Mouse (Mus musculus) liver, adult (tissue): ENCODE results near the gene Zfp512.
A peak's percentile ranks its signal among the peaks of the same experiment; 100 is the strongest.

Source experiments
- GATA4 ChIP-seq: IDR thresholded peaks from 2 replicates; pipeline ENCODE4 v1.6.1; 2014; ENCODE audit warnings: mild to moderate bottlenecking, low read length; ENCODE audit not compliant: insufficient replicate concordance

Zfp512 gene

DNA sequence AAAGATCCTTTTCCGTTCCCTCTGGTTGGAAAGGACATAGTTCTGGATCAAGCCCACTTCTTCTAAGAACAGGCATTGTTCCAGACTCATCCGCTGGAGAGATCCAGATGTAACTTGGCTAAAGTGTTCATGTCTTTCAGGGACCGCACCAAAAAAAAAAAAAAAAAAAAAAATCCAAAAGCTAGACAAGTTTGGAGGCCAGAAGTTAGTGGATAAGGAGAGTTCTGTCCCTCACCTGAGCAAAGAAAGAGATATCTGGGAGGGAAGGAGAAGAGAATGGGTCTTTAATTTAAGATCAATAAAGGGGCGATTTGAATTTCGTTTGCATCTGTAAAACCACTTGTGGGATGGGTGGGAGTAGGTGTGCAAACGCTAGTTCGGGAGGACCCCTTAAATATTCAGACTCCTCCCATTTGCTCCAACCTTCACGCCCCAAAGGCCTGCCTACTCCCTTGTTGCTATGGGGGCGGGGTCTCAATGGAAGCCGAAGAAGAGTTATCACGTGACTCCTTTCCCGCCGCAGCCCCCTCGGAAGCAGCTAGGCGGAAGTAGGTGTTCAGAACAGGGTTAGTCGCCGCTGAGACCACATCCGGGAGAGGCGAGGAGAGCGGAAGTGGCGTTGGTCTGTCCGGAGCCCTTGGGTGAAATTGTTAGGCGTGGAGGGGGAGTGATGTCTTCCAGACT, at the start of gene Zfp512:
Zfp512 (plus strand) TSS at position 554 of the 684 bp plus-strand sequence.
- peak; percentile 7; the same call in 1 of the 2 replicates for TF ChIP-seq GATA4

DNA sequence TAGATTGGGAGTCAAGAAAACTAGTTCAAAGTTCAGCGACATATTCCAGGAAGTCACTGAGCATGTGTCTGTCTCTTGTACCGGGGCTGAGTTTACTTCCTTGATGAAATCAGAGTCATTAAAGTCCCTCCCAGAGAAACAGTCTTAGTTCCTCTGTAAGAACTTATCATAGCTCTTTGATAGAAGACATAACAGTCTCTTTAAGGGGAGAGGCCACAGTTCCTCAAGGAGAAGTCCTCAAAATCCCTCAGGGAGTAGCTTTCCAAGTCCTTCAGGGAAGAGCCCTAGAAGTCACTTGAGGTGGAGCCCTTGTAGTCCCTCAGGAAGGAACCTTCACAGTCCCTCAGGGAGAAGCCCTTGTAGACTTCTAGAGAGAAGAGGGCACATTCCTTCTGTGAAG, 895 bp upstream of the Zfp512 start:
- no peak for TF ChIP-seq GATA4

DNA sequence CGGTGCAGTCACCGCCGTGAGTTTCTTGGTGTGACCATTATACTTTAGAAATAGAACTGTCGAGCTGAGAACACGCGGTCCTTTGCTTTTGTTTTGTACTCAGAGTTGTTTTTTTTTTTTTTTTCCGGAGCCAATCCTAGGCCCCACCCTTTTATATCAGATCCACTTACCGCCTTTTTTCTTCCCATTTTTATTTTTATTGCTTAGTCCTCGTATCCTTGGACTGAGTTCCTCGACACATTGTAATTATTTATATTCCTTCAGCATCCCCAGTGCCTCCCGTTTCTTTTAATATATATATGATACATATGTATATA, 289 bp downstream of the Zfp512 start:
- TF ChIP-seq GATA4: 0 out of 2 replicates have a peak, but pooled peaks have one; percentile 1

DNA sequence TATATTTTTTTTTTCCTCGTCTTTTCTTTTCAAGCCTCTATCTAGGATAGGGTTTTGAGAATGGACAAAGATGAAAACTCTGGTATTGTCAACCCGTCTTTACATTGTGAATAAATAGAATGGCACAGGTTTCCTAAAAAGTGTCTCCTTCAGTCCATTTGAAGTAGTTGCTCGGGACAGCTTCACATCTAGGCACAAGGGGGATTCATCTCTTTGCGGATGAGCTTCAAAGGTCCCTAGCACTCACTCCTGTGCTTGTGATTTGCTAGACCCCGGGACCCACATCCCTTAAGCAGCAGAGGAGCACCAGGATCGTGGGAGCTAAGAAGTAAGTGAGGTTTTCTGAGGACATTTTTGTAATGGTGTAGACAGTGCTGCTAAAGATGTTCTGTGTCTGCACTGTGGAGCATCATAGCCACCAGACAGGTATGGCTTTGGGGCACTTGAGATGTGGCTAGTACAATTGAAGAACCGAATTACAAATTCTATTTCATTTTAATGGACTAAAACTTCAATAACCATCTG, 717 bp downstream of the Zfp512 start:
- TF ChIP-seq GATA4: no peak

DNA sequence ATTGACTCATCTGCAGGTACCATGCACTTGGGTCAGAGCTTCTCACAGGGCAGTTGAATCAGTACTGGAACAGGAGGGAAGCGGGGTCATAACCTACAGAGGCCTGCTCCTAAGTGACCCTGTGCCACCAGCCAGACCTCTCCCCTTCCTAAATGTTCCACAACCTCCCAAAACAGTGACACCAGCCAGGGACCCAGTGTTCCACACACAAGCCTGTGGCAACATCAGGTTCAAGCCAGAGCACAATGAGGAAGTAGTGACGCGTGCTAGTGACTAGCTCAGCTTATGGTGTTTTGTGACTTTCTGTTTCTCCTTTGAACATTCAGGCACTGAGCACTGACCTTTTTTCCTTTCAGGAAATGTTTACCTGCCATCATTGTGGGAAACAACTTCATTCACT, 15.6 kb downstream of the Zfp512 start:
- TF ChIP-seq GATA4: no peak

DNA sequence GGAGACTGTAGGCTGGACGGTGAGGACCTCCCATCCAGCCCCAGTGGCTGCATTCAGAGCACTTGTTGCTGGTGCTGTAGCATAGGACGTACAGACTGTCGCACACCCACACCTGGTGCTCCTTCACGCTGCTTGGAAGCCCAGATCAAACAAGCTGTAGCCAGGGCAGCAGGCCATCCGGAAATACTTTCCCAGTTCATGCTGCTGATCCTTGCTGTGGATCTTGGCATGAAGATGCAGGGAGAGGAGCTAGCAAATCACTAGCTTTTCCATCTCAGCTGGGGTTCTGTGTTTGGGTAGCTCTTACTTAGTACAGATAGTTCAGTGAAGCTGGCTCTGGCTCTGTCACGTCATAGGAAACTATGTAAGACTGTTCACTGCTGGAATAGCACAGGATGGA, 17.5 kb downstream of the Zfp512 start:
- no peak for TF ChIP-seq GATA4

DNA sequence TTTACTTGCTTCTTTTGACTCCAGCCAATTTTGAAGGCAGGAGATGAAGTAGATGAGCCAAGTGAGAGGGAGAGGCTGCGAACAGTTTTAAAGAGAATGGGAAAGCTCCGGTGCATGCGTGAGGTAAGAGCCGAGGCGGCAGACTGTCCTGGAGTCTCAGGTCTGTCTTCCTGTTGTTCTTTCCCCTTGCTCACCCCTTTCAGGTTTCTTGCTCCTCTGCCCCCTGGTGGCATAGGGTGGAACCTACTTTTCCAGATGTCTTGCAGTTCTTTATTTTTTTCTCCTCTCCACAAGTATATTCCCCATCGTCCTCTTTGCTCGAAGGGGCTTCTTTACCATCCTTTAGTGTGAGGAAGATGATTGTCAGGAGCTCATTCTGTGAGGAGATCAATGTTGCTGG, 18.1 kb downstream of the Zfp512 start:
- TF ChIP-seq GATA4: no peak

DNA sequence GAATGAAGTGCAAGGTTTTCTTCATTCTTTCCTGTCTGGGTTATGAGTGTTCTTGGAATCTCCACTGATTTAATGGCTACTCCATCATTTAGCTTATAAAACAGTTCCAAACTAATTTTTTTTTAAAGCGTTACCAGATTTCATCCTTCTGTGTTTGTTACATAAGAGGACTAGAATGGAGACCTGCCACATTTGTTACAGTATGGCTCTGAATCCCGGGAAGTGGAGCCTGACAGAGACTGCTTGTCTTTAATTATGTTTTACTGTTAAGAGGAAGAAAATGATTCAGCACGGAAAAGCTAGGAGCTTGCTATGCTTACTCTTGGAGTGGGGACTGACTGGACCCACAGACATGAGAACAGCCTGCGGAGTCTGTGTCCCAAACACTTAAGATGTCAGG, 28.3 kb downstream of the Zfp512 start:
- TF ChIP-seq GATA4: no peak

DNA sequence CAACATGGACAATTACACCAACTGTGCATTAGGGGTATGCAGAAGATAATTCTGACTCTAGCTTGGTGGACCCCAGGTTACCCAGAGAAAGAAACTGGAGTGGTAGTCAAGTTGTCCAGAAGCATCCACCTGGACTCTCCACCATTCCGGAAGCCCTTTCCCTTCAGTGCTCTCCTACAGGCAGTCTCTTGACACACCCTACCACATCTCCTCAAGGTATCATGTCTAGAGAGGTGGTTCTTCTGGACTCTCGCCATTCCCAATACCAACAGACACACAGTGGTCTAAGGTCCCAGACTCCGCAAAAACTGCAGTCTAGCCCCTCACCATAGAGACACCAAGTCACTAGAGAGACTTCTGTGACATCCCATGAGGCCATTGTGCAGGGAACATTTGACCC, 33.2 kb downstream of the Zfp512 start, which contains the start of gene 4930548H24Rik:
4930548H24Rik (plus strand) TSS at position 301 of the 400 bp plus-strand sequence.
- TF ChIP-seq GATA4: no peak

DNA sequence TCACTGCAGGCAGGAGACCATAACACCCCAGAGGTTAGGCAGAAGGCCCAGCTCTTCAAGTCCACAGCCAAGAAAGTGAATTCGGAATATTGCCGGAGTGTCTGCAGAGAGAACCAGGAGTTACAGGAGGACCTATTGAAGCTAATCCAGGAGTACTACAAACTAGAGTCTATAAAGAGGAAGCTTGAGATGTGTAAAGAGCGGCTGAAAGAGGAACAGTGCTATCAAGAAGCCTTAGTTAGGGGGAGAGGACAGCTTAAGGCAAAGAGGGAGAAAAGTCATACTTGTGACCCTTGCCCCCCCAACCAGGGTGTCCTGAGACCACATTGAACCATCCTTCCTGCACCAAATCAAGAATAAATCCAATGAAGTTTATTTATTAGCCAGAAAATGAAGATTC, 35.7 kb downstream of the Zfp512 start:
- no peak for TF ChIP-seq GATA4

DNA sequence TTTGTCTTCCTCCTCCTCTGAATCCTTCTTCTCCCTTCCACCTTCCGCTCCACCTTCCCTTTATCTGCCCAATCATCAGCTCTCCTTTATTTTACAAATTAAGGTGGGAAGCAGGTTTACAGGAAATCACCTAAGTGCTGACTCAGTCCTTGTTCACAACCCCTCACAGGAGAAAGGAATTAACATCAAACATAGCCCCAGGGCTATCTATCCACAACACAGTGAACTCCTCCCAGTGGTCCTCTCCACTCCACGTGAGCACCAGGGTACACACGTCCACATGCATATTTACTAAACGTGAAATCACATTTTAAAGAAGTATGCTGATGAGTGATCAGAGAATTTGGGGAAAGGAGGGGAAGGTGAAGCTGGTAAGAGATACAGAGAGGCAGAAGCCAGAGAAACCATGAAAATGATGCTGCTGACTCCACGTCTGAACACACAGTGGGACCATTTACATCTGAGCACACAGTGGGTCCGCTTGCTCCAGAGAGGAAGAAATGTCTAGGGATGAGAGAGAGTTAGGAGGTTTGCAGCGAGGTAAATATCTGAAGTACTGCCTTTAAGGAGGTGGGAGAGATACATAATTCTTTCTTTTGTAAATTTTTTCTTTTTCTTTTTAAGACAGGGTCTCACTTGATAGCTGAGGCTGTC, 37.0 kb downstream of the Zfp512 start:
- no peak for TF ChIP-seq GATA4

DNA sequence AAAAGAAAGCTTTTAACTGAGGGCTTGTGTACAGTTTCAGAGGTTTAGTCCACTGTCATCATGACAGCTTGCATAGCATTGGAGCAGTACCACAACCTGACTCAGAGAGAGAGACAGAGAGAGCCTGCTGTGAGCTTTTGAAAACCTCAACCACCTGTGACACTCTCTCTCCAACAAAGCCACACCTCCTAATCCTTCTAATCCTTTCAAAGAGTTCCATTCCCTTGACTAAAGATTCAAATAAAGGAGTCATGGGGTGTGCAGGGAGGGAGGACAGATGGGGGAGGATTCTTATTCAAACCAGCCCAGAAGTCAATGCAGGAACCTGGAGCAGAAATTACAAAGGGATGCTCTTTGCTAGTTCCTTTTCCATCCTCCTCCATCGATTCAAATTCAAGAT, 39.8 kb downstream of the Zfp512 start:
- TF ChIP-seq GATA4: no peak

DNA sequence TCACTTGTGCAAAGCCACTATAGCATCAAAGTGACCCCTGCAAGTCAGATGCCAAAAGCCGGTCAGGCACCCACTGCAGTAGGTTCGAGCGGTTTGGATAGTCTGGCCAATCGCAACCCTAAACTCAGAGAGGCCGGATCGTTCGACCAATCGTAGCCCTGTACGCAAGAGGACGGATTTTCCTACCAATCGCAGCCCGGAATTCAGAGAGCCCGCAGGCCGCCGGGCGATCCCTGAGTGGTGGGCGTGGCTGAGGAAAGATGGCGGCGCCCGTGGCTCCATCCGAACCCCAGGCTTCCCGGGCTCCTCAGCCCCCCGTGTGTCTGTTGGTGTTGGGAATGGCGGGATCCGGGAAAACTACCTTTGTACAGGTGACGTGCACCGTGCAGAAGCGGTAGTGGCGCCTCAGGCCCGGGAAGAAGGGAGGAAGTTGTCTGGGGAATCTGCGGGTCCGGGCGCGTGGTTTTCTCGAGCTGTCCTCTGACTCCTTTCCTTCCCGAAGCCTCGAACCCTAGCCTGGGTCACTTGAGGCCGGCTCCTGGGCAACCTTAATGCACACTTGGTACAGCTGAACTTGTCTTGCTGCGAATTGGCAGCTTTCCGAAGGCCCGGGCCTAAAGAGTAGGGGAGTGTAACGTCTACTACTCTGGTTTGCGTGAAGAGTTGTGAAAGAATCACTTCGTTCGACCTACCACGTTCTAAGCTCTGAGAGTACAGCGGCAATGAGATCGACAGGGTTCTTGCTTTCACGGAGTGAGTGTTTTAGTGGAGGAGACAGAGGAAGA, 42.5 kb downstream of the Zfp512 start, which contains the start of gene Gpn1:
Gpn1 (plus strand) TSS at position 229 of the 785 bp plus-strand sequence.
- no peak for TF ChIP-seq GATA4

DNA sequence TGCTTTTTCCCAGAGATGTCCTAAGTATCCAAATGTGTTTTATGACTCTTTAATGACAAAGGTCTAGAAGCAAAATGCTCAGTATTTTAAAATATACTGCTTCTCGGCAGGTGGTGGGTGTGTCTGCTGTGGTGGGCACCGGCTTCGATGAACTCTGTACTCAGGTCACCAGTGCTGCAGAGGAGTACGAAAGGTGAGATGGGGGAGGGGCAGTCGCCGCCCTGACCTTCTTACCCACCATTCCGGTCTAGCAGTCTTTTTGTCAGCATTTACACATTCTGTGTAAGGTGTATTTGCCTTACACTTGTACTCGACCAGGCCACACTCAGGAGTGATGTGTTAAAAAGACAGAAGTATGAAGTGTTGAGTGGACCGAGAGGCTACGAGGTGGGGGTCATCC, 52.6 kb downstream of the Zfp512 start:
- no peak for TF ChIP-seq GATA4

DNA sequence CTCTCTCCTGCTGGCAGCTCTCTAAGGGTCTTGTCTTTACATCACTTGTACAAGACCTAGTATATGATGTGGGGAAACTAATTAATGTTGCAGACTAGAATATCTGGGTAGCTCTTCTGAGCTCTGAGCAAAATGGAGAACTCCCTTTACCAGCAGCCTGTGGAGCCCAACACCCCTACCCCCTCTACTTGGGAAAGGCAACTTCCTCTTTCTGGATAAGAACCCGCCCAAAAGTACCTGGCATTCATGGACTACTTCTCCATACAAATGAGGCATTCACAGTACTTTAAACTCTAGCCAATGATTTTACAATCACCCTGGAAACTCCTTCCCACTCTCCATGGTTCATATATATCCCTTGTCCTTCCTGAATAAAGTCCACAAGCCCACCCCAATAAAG, 60.2 kb downstream of the Zfp512 start:
- no peak for TF ChIP-seq GATA4

DNA sequence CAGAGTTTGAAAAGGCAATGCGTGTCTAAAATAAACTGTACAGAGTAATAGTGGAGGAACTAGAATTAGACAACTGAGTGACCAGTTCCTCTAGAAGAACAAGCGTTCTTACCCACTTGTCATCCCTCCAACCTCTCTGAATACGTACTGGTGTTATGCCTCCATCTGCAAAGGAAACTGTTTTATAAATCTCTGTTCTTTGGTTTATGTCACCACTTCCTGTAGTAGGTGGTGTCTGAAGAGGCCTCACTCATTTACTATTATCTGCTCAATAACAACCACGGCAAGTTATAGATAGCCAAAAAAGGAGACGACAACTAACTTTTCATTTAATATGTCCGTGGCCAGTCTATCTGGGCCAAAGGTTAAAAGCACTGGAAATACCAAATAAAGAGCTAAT, 68.3 kb downstream of the Zfp512 start:
- TF ChIP-seq GATA4: no peak
